Mouse (Mus musculus) heart, embryonic 10.5 days (tissue): ENCODE measurements around the gene Cd244a. TPM values are rescaled to one million over a fixed set of nuclear protein-coding genes. Genes with fewer than 3 reads are reported as not detected.

Experiments
- DNase-seq: peaks from one replicate; pipeline ENCODE4 v3.0.0-alpha.2; 2017; ENCODE audit warnings: low spot score
- H3K27ac ChIP-seq: fragments of 300-500 bp; sonication (generic); 2 replicates; pipeline ENCODE4 v1.5.1; 2016; ENCODE audit warnings: mild to moderate bottlenecking
- H3K27me3 ChIP-seq: fragments of 300-500 bp; sonication (generic); 2 replicates; pipeline ENCODE4 v1.6.1; 2016; ENCODE audit warnings: mild to moderate bottlenecking; ENCODE audit not compliant: poor library complexity, insufficient read depth, severe bottlenecking
- H3K36me3 ChIP-seq: fragments of 300-500 bp; sonication (generic); 2 replicates; pipeline ENCODE4 v1.6.1; 2016; ENCODE audit warnings: mild to moderate bottlenecking, moderate library complexity
- H3K4me1 ChIP-seq: fragments of 300-500 bp; sonication (generic); 2 replicates; pipeline ENCODE4 v1.6.1; 2016; ENCODE audit warnings: mild to moderate bottlenecking
- H3K4me3 ChIP-seq: fragments of 300-500 bp; sonication (generic); 2 replicates; pipeline ENCODE4 v1.5.1; 2016; ENCODE audit warnings: mild to moderate bottlenecking, moderate library complexity
- H3K9me3 ChIP-seq: fragments of 300-500 bp; sonication (generic); 2 replicates; pipeline ENCODE4 v1.6.1; 2016; ENCODE audit warnings: mild to moderate bottlenecking, moderate library complexity
- WGBS: fragments of 180-500 bp; shearing (Covaris S2); methylation state at CpG from one replicate; pipeline ENCODE4 v1.1.7; 2016; 5-methylcytosine and 5-hydroxymethylcytosine counted together
- microRNA-seq: library from miRNA; unstranded; fragments of <30 nt; microRNA quantifications from one replicate; pipeline ENCODE4, GENCODE M21; 2017
- polyA plus RNA-seq: library from polyadenylated mRNA; unstranded; fragments of >200 nt; fragmentation: Nextera tagmentation; extraction: Ambion mirVana; gene quantifications from 2 replicates; pipeline ENCODE4 v1.2.1, GENCODE M21; 2016

Cd244a gene
- polyA plus RNA-seq, 1 experiment from 2014 or later: 0.13 TPM

DNA sequence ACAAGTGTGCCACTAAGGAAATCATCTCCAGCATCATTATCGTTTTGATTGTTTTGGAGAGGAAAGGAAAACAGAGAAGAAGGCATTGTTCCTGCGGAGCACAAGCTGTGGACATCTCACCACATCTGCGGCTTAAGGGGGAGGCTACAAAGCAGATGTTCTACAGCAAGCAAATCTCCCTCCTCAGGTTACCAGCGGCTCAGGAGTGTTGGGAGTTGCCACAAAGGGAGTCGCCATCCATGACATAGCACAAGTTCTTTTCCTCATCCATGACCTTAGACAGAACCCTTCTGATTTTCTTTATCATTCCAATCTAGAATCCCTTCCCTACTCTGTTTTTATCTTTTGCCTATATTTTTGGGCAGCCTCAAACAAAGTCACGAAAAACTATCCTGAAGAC lies 76.7 kb downstream of the Cd244a start:
- peak; percentile 35 for DNase-seq
- Histone ChIP-seq H3K27ac (no peak overlapping the region), H3K27me3 (no peaks in the 10 kb centered on the region), H3K4me1 (no peaks in the 10 kb centered on the region; the same call in 1 of the 2 replicates), H3K4me3 (no peak overlapping the region), H3K36me3 (no peaks in the 10 kb centered on the region), H3K9me3 (no peaks in the 10 kb centered on the region)
- WGBS: 37% methylated on average over 6 of the region's 6 CpGs

DNA sequence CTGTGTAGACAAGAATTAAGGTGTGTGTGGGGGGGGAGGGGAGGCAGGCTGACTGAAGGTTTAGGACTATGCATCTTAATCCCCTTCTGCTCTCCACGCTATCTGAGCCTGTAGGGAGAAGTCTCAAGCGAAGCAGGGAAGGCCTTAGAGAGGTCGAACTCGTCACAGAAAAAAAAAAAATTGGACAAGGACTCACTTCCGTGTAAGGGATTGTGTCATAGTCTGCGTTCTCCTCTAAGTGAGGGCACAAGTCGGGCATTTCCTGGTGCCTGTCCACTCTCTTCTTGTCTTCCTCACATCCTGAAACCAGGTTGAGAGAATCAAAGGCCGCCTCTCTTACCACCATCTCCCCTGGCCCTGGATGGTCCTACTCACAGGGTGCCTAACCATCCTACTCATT lies 78.1 kb downstream of the Cd244a start:
- Histone ChIP-seq H3K27ac (no peak overlapping the region), H3K27me3 (no peaks in the 10 kb centered on the region), H3K36me3 (no peaks in the 10 kb centered on the region), H3K4me3 (no peak overlapping the region), H3K4me1 (no peaks in the 10 kb centered on the region), H3K9me3 (no peaks in the 10 kb centered on the region)
- DNase-seq: no peak
- WGBS: 67% methylated on average over 8 of the region's 8 CpGs

DNA sequence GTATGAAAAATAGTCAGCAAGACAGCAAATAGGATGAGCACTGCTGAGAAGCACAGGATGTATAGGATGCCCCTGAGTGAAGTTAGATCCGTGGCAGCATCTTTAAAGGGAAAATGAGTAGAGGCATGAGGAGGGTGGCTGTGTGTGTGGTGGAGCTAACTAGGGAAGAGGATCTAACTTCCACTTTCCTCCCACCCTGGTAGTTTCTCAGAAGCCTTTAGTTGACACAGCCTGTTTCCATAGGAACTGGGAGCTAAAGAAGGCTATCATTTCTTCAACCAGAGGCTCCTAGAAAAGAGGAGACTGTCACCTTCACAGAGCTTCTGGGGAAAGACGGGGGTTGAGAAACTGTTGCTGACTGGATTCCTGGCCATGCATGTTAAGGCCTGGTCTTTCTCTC lies 79.7 kb downstream of the Cd244a start:
- no peaks in the 10 kb centered on the region for H3K27me3 ChIP-seq
- DNase-seq: no peak
- no peaks in the 10 kb centered on the region for H3K9me3 ChIP-seq
- WGBS: 69% methylated on average over 2 of the region's 2 CpGs
- no peaks in the 10 kb centered on the region for H3K36me3 ChIP-seq
- no peak overlapping the region for H3K4me3 ChIP-seq
- H3K4me1 ChIP-seq: no peaks in the 10 kb centered on the region; the same call in 1 of the 2 replicates
- H3K27ac ChIP-seq: no peak overlapping the region

DNA sequence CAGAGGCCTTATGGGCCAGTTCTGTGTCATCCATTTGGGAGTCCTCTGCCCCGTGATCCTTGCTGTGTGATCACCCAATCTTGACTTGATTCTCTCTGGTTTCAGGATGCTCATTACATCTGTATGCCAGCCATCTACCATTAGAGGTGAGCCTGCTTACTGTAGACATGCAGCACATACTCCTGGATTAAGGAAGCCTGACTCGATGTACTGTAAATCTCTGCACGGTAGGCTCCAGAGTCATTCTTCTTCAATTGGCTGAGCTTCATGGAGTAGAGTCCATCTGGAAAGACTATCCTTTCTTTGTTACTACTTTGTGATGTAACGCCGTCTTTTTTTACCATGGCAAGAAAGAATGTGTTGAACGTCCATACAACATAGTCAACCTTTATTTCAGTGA lies 81.8 kb downstream of the Cd244a start:
- H3K27ac ChIP-seq: no peak overlapping the region
- H3K4me1 ChIP-seq: no peaks in the 10 kb centered on the region; the same call in 1 of the 2 replicates
- no peak overlapping the region for H3K4me3 ChIP-seq
- 91% methylated on average over 6 of the region's 6 CpGs for WGBS
- no peaks in the 10 kb centered on the region for H3K27me3 ChIP-seq
- H3K9me3 ChIP-seq: no peaks in the 10 kb centered on the region
- H3K36me3 ChIP-seq: no peaks in the 10 kb centered on the region
- DNase-seq: peak; percentile 58

DNA sequence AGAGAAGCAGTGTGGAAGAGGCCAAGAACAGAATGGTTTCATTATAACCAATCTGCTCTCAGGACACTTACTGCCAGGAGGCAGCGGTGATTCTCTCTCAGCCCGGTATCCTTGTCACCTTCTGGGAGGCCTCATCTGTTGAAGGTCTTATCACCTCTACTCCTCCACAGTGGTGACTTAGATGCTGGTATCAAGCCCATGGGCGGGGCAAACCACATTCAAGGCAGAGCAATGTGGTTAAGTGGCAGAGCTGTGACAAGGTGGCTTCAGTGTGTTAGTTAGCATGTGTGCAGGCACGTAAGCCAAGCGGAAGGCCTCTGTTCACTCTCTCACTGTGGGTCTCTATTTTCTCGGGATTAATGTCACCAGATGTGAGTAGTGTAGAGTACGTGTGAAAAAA lies 84.6 kb downstream of the Cd244a start:
- Histone ChIP-seq H3K9me3 (no peaks in the 10 kb centered on the region), H3K4me1 (no peaks in the 10 kb centered on the region; the same call in 1 of the 2 replicates), H3K27ac (no peak overlapping the region), H3K36me3 (no peaks in the 10 kb centered on the region), H3K27me3 (no peaks in the 10 kb centered on the region), H3K4me3 (no peak overlapping the region)
- peak; percentile 64 for DNase-seq
- WGBS: 53% methylated on average over 7 of the region's 7 CpGs

DNA sequence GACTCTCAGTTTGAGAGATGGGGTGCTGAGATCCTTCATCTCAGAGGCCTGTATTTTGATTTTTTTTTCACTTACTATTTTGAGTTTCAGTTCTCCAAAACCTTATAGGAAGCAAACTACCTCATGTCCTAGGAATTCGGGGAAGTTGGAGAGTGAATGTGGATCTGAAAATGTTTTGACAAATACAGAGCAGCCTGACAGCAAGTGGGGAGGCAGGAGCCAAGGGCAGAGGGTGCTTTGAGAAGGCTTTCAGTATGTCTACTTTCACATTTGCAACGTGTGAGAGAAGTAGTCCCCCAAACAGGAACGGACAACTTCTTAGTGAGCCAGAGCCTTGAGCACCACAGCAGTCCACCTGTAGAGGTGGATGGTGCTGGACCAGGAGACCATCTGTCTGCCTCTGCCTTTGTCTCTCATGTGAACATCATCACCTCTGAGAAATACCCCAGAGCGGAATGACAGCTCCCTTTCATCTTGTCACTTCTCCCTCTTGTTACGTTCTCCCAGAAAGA lies 87.5 kb downstream of the Cd244a start:
- 67% methylated on average over 5 of the region's 5 CpGs for WGBS
- Histone ChIP-seq H3K27me3 (no peaks in the 10 kb centered on the region), H3K36me3 (no peaks in the 10 kb centered on the region), H3K4me3 (no peak overlapping the region), H3K4me1 (no peaks in the 10 kb centered on the region; the same call in 1 of the 2 replicates), H3K9me3 (no peaks in the 10 kb centered on the region), H3K27ac (no peak overlapping the region)
- DNase-seq: no peak

DNA sequence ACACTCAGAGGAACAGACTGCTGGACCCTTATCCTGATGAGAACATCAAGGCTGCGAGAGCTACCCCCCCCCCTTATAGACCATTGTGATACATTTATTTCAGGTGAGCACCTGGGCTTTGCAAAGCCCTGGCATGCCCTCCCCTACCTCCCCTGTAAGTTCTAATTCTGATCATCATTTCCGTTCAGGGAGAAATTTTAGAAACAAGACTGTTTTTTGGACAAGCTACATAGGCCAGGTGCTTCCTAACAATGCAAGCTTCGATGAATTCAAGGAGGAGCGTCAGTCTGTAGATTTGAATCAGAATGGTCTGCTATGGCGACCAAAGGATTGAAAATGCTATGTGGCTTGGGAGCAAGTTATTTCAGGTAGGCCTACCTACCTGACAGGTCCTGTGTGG lies 88.7 kb downstream of the Cd244a start:
- no peak overlapping the region for H3K27ac ChIP-seq
- H3K9me3 ChIP-seq: no peaks in the 10 kb centered on the region
- H3K27me3 ChIP-seq: no peaks in the 10 kb centered on the region
- no peaks in the 10 kb centered on the region; the same call in 1 of the 2 replicates for H3K4me1 ChIP-seq
- WGBS: 83% methylated on average over 5 of the region's 5 CpGs
- H3K4me3 ChIP-seq: no peak overlapping the region
- DNase-seq: no peak
- H3K36me3 ChIP-seq: no peaks in the 10 kb centered on the region

DNA sequence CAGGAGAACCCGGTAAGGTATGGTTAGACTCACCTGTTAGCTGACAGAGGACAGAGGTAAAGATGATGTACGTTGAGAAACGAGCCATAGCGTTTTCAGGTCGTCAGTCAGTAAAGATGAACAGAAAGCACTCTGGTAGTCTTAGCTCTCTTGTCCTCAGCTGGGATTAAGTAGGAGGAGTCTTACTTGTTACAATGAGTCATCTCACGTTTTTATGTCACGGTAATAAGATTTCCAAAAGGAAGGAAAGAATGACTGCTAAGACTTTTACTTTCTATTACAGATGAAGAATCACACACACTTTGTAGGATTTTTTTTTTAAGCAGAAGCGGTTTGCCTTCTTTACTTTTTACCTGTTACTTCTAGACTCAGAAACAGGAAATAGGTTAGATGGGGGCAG lies 89.8 kb downstream of the Cd244a start:
- no peak overlapping the region for H3K27ac ChIP-seq
- H3K4me3 ChIP-seq: no peak overlapping the region
- no peaks in the 10 kb centered on the region for H3K36me3 ChIP-seq
- H3K4me1 ChIP-seq: no peaks in the 10 kb centered on the region
- H3K27me3 ChIP-seq: no peaks in the 10 kb centered on the region
- 72% methylated on average over 8 of the region's 8 CpGs for WGBS
- DNase-seq: no peak
- H3K9me3 ChIP-seq: no peaks in the 10 kb centered on the region

DNA sequence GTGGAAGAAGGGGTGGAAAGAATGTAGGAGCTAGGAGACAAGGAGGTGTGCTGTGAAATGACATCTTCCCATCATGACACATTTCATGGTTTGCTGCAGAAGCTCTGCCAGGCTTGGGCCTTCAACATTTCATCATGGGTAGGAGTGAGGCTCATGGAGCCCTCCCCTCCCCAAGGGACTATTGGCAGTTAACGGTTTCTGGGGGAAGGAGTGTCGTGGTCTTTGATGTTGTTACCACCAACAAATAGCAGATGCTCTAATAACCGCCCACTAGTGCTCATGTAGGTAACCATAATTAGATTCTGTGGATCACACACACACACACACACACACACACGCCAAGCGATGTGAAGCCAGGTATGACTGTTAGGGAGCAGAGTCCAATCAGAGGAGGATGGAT lies 93.7 kb downstream of the Cd244a start, which contains the start of gene Slamf7:
Slamf7 (minus strand) TSS at position 302 of the 400 bp plus-strand sequence.
- no peaks in the 10 kb centered on the region for H3K36me3 ChIP-seq
- H3K27me3 ChIP-seq: no peaks in the 10 kb centered on the region
- no peak within 1 kb of the TSS for H3K4me3 ChIP-seq
- H3K27ac ChIP-seq: no peak within 1 kb of the TSS
- peak; percentile 66 for DNase-seq
- WGBS: 76% methylated on average over 5 of the region's 5 CpGs
- no peaks in the 10 kb centered on the region for H3K4me1 ChIP-seq
- H3K9me3 ChIP-seq: no peaks in the 10 kb centered on the region

DNA sequence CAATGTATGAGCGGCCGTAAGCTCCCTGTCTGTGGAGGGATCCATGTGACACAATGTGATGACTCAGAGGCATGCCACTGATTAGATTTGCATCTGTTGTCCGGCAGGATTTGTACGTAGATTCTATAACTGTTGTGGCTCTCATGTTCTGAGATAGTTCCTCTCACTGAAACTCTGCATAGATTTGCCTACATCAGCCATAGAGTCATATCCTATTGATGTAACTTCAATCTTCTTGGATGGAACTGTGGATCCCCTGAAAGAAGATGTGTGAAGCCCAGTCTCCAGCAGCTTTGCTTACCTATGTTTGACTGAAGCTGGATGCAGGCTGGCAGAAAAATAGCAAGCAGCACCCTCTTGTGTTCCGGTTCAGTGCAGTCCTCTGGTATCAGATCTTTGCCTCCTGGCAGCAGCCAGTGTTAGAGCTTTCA lies 99.6 kb downstream of the Cd244a start:
- Histone ChIP-seq H3K4me3 (no peak overlapping the region), H3K4me1 (no peaks in the 10 kb centered on the region), H3K27me3 (no peaks in the 10 kb centered on the region), H3K36me3 (no peaks in the 10 kb centered on the region), H3K27ac (no peak overlapping the region), H3K9me3 (no peaks in the 10 kb centered on the region)
- no peak for DNase-seq
- 52% methylated on average over 5 of the region's 5 CpGs for WGBS

Small RNA genes lying within 50 kb of the gene (microRNA-seq; reads per million reads assigned to microRNA genes)
- gene Mir7683: not detected

Other genes with a start within 250 kb of the Cd244a start
- 40.8 and 43.8 TPM in 2 replicates for gene Dedd, start 230.0 kb upstream of the Cd244a start, polyA plus RNA-seq
- gene Nit1, start 213.5 kb upstream of the Cd244a start, polyA plus RNA-seq: 37.5 and 39.3 TPM in 2 replicates
- 109 and 150 TPM in 2 replicates for gene Pfdn2, start 213.5 kb upstream of the Cd244a start, polyA plus RNA-seq
- gene Klhdc9, start 198.4 kb upstream of the Cd244a start, polyA plus RNA-seq: 0.87 and 1.3 TPM in 2 replicates
- 0.38 and 1.3 TPM in 2 replicates for gene Nectin4, start 189.1 kb upstream of the Cd244a start, polyA plus RNA-seq
- gene Arhgap30, start 170.2 kb upstream of the Cd244a start, polyA plus RNA-seq: 0.41 and 0.95 TPM in 2 replicates
- gene Usf1, start 147.9 kb upstream of the Cd244a start, polyA plus RNA-seq: 65.2 and 70.9 TPM in 2 replicates
- 2.6 and 4.0 TPM in 2 replicates for gene Tstd1, start 140.3 kb upstream of the Cd244a start, polyA plus RNA-seq
- gene F11r, start 121.7 kb upstream of the Cd244a start, polyA plus RNA-seq: 76.9 and 78.6 TPM in 2 replicates
- 10.7 and 10.8 TPM in 2 replicates for gene Alyref2, start 55.7 kb upstream of the Cd244a start, polyA plus RNA-seq
- gene Itln1, start 23.9 kb upstream of the Cd244a start, polyA plus RNA-seq: not detected in 2 replicates
- not detected in 2 replicates for gene Ly9, start 48.2 kb downstream of the Cd244a start, polyA plus RNA-seq
- gene Slamf7, start 93.8 kb downstream of the Cd244a start, polyA plus RNA-seq: not detected in 2 replicates
- 0.25 TPM in 1 of 2 replicates, not detected in the other for gene Cd48, start 122.8 kb downstream of the Cd244a start, polyA plus RNA-seq
- gene Slamf1, start 207.9 kb downstream of the Cd244a start, polyA plus RNA-seq: 0.26 and 0.36 TPM in 2 replicates